Mouse (Mus musculus) lung, postnatal 0 days (tissue): ENCODE measurements around the gene Pkd1l3.

Experiments used
- CTCF ChIP-seq: IDR thresholded peaks from 2 replicates; pipeline ENCODE4 v1.5.1; 2016; ENCODE audit warnings: antibody characterized with exemption, mild to moderate bottlenecking
- EP300 ChIP-seq: IDR thresholded peaks from 2 replicates; pipeline ENCODE4 v1.6.1; 2016; ENCODE audit warnings: antibody characterized with exemption, mild to moderate bottlenecking, control low read depth

DNA sequence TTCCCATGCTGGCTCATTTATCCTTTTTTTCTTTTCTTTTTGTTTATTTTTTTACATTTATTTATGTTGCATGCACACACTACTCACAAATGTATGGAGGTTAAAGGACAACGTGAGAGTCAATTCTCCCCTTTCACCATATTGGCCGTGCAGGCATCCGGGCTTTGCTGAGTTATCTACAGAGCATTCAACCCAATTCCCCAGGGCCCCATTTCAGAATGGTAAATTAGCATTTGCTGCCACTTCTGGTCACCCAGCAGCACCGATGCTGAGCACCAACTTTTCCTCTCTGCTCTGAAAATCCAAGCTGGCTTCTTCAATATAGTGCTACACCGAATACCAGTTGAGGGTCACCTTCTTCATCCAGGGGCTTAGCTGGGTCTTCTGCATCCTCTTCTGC lies 24.5 kb downstream of the Pkd1l3 start:
- TF ChIP-seq CTCF (no peak), EP300 (no peak)
